Mouse (Mus musculus) neural tube, embryonic 13.5 days (tissue): ENCODE data around the gene Tdgf1. TPM values are rescaled to one million over a fixed set of nuclear protein-coding genes. Genes with fewer than 3 reads are reported as not detected.
A peak's percentile ranks its signal among the peaks of the same experiment; 100 is the strongest.

Experiments used
- ATAC-seq: fragments of 200-750 bp; cut with Nextera tagmentation; 2 replicates; pipeline ENCODE4 v1.8.0; 2017; ENCODE audit warnings: low read depth, mild to moderate bottlenecking, moderate TSS enrichment, moderate library complexity
- H3K27ac ChIP-seq: fragments of 300-500 bp; sonication (generic); replicated peaks from 2 replicates; pipeline ENCODE4 v1.5.1; 2015; ENCODE audit warnings: moderate library complexity, mild to moderate bottlenecking, inconsistent platforms
- H3K27me3 ChIP-seq: fragments of 300-500 bp; sonication (generic); 2 replicates; pipeline ENCODE4 v1.6.1; 2015; ENCODE audit warnings: mild to moderate bottlenecking, inconsistent platforms
- H3K36me3 ChIP-seq: fragments of 300-500 bp; sonication (generic); 2 replicates; pipeline ENCODE4 v1.6.1; 2015; ENCODE audit warnings: mild to moderate bottlenecking, inconsistent platforms
- H3K4me1 ChIP-seq: fragments of 300-500 bp; sonication (generic); replicated peaks from 2 replicates; pipeline ENCODE4 v1.6.1; 2015; ENCODE audit warnings: inconsistent platforms
- H3K4me2 ChIP-seq: fragments of 300-500 bp; sonication (generic); 2 replicates; pipeline ENCODE4 v1.6.1; 2015; ENCODE audit warnings: inconsistent platforms, mild to moderate bottlenecking, moderate library complexity
- H3K4me3 ChIP-seq: fragments of 300-500 bp; sonication (generic); 2 replicates; pipeline ENCODE4 v1.5.1; 2015; ENCODE audit warnings: mild to moderate bottlenecking, inconsistent platforms
- H3K9ac ChIP-seq: fragments of 300-500 bp; sonication (generic); 2 replicates; pipeline ENCODE4 v1.6.1; 2015; ENCODE audit warnings: moderate library complexity, mild to moderate bottlenecking, inconsistent platforms
- H3K9me3 ChIP-seq: fragments of 300-500 bp; sonication (generic); 2 replicates; pipeline ENCODE4 v1.6.1; 2016; ENCODE audit warnings: inconsistent platforms
- WGBS: fragments of 180-500 bp; shearing (Covaris S2); methylation state at CpG from one replicate; pipeline ENCODE4 v1.1.7; 2015; 5-methylcytosine and 5-hydroxymethylcytosine counted together
- polyA plus RNA-seq: library from polyadenylated mRNA; unstranded; fragments of >200 nt; fragmentation: Nextera tagmentation; extraction: Ambion mirVana; gene quantifications from 2 replicates; pipeline ENCODE4 v1.2.1, GENCODE M21; 2015

Tdgf1 gene
- polyA plus RNA-seq: 0.22 TPM in 1 of 2 replicates, not detected in the other

DNA sequence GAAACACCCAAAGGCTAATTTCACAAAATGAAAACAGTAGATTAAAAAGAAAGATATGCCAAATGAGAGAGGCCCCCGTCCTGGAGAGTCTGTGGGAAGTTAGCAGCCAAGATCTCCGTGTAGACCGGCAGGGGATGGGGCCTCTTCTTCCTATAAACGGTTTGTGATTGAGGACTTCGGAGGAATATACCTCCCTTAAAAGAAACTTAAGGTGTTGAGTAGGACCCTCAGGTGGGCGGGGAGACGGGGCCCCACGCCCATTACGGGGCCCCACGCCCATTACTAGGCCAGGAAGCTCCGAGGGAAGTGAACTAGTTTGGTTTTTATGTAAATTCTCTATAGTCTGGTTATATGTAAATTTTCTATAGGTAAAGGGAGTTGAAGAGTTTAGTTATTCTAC is at the start of gene Tdgf1:
Gene Tdgf1, minus strand, starts transcription at position 233 of the 400 bp plus-strand sequence.
- Histone ChIP-seq H3K27me3 (peaks cover 41% of the 10 kb centered on the region), H3K27ac (no peak within 1 kb of the TSS), H3K9ac (no peak within 1 kb of the TSS), H3K4me2 (peak within 1 kb of the TSS; percentile 26), H3K4me1 (peaks cover 30% of the 10 kb centered on the region), H3K4me3 (no peak within 1 kb of the TSS), H3K9me3 (no peaks in the 10 kb centered on the region), H3K36me3 (no peaks in the 10 kb centered on the region)
- no peak for ATAC-seq
- 10% methylated on average over 11 of the region's 11 CpGs for WGBS

DNA sequence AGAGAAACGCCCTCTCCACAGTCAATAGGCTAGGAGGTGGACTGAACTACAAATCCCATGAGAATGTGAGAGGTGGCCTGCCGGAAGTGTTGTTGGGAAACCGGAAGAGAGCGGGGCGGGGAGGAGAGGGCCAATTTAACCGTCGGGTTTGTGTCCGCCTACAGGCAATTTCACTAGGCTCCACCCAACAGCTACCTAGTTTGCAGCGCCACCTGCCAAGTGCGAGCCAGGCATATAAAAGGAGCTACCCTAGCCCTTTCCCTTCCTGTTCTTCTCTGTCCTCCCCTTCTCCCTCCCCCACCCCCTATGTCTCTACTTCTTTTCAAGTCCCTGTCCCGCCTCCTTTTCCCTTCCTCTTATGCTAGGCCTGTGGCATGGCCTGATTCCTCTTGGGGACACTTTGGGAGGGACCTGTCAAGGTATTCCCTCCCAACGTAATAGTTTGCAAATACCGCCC is 48.8 kb upstream of the Tdgf1 start:
- WGBS: 12% methylated on average over 13 of the region's 13 CpGs
- Histone ChIP-seq H3K4me3 (peak overlapping the region; percentile 43), H3K4me1 (peaks cover 5% of the 10 kb centered on the region; the same call in 1 of the 2 replicates), H3K4me2 (peak overlapping the region; percentile 55), H3K9ac (peak overlapping the region; percentile 60), H3K9me3 (no peaks in the 10 kb centered on the region), H3K36me3 (no peaks in the 10 kb centered on the region), H3K27me3 (no peaks in the 10 kb centered on the region), H3K27ac (peak overlapping the region; percentile 46; the same call in 1 of the 2 replicates)
- ATAC-seq: peak; percentile 90

DNA sequence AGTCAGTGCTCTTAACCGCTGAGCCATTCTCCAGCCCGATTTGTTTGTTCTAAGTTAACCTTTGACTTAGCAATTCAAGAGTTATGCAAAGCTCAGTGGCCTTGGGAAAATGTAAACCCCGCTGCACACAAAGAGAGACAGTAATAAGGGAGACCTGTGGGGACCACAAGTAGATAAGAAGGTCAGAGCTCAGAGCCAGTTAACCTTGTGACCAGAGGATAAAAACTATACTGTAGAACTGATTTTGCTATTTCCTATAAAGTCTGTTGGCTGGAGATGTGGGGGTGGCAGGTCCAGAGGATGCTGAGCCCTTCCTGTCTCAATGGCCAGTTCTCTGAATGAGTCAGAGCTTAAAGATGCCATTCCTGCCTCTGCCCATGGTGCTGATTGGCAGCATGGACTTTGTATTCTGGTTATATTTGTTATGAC is 47.3 kb upstream of the Tdgf1 start:
- no peaks in the 10 kb centered on the region for H3K9me3 ChIP-seq
- no peaks in the 10 kb centered on the region for H3K27me3 ChIP-seq
- H3K27ac ChIP-seq: no peak overlapping the region
- peaks cover 5% of the 10 kb centered on the region; the same call in 1 of the 2 replicates for H3K4me1 ChIP-seq
- no peak overlapping the region for H3K4me2 ChIP-seq
- no peak overlapping the region for H3K4me3 ChIP-seq
- no peaks in the 10 kb centered on the region for H3K36me3 ChIP-seq
- ATAC-seq: no peak
- no peak overlapping the region for H3K9ac ChIP-seq
- 59% methylated on average over 3 of the region's 3 CpGs for WGBS

DNA sequence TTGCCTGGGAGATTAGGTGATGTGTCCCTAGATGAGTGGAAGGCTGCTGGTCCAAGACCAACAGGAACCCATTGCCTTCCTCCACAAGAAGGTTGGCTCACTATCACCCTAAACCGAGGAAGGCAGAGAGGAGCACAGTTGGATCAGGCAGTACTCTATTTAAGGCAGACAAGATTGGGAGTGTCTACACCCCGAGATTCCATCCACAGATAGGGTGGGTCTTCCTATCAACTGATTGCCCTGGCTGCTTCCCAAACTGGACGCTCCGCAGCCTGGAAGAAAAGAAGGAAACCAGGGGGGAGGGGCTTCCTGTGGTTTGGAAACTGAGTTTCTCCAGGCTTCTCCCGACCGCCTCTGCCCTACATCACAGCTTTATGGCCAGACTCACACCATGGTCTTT is 44.2 kb upstream of the Tdgf1 start, which contains the start of gene Rtp3:
Gene Rtp3, minus strand, starts transcription at position 380 of the 400 bp plus-strand sequence.
- Histone ChIP-seq H3K4me2 (no peak within 1 kb of the TSS), H3K4me3 (no peak within 1 kb of the TSS), H3K4me1 (peaks cover 5% of the 10 kb centered on the region; the same call in 1 of the 2 replicates), H3K36me3 (no peaks in the 10 kb centered on the region), H3K9ac (no peak within 1 kb of the TSS), H3K27ac (no peak within 1 kb of the TSS), H3K9me3 (no peaks in the 10 kb centered on the region), H3K27me3 (no peaks in the 10 kb centered on the region)
- 53% methylated on average over 6 of the region's 6 CpGs for WGBS
- no peak for ATAC-seq

DNA sequence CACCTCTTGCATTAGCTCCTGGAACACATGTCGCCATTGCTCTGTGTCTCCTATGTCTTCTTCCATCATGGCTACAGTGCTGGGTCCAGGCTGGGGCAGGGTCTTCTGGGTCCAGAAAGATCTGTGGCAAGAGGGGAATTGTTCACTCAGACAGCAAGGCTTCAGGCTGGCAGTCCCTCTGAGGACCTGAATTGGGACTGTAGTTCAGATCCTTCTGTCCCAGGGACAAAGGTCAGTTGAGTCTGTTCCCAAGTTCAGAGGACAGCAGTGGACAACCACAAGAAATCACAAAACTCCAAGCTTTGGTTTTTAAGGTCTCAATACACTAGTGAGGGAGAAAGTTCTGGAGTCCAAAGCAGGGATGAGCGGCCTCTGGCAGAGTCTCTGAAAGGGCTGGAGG is 43.6 kb upstream of the Tdgf1 start:
- Histone ChIP-seq H3K4me1 (0 out of 2 replicates have a peak, but pooled peaks cover under 1% of the 10 kb centered on the region), H3K9ac (no peak overlapping the region), H3K4me2 (no peak overlapping the region), H3K27ac (no peak overlapping the region), H3K27me3 (no peaks in the 10 kb centered on the region), H3K9me3 (no peaks in the 10 kb centered on the region), H3K4me3 (no peak overlapping the region), H3K36me3 (no peaks in the 10 kb centered on the region)
- ATAC-seq: no peak
- 93% methylated on average over 2 of the region's 2 CpGs for WGBS

DNA sequence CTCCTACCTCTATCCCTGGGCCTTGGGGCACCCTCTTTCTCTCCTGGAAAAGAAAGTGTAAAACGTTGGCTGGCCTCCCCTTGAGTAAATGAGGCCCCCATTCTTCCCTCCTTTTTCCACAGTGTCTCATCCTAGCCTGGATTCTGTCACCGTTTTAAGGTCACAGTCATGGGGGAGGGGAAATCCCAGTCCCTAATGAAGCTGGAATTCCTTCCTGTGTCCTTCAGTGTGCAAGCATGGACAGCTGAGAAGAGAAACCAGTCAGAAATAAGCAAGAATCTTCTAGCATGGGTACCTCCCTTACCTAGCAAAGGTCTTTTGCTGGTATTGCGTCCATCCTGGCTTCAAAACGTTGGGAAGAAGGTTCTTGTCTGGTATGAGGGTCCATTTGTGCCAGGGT is 43.2 kb upstream of the Tdgf1 start:
- 68% methylated on average over 4 of the region's 4 CpGs for WGBS
- no peak overlapping the region for H3K27ac ChIP-seq
- no peaks in the 10 kb centered on the region for H3K4me1 ChIP-seq
- H3K4me2 ChIP-seq: no peak overlapping the region
- H3K4me3 ChIP-seq: no peak overlapping the region
- no peak overlapping the region for H3K9ac ChIP-seq
- H3K36me3 ChIP-seq: no peaks in the 10 kb centered on the region
- no peak for ATAC-seq
- no peaks in the 10 kb centered on the region for H3K27me3 ChIP-seq
- no peaks in the 10 kb centered on the region for H3K9me3 ChIP-seq

DNA sequence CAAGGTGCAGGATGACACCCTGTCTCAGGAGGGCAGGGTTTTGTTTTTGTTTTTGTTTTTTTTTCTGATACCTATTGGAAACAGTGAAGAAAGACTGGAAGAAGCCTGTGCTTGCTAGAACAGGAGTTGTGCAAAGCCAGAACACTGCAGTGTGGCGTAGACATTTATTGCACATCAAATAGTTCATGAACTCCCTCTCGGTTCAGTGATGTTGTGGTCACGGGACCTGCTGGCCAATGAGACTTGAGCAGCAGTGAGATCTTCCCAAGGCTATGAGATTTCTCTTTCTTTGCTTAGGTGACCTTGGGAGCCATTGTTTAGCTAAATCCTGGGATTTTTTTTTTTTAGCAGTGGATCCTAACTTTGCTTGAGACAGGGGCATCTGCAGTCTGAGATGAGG is 42.1 kb upstream of the Tdgf1 start:
- Histone ChIP-seq H3K4me1 (no peaks in the 10 kb centered on the region), H3K27ac (no peak overlapping the region), H3K4me2 (no peak overlapping the region), H3K9me3 (no peaks in the 10 kb centered on the region), H3K27me3 (no peaks in the 10 kb centered on the region), H3K36me3 (no peaks in the 10 kb centered on the region), H3K9ac (no peak overlapping the region), H3K4me3 (no peak overlapping the region)
- WGBS: 79% methylated on average over 3 of the region's 3 CpGs
- ATAC-seq: no peak

- Histone ChIP-seq H3K4me1 (no peaks in the 10 kb centered on the region), H3K9me3 (no peaks in the 10 kb centered on the region), H3K36me3 (no peaks in the 10 kb centered on the region), H3K4me3 (no peak overlapping the region), H3K27ac (no peak overlapping the region), H3K4me2 (no peak overlapping the region), H3K27me3 (no peaks in the 10 kb centered on the region), H3K9ac (no peak overlapping the region)
- ATAC-seq: no peak
- WGBS: 83% methylated on average over 4 of the region's 4 CpGs
These were observed 41.4 kb upstream of the Tdgf1 start for GRCm38 (mm10) chr9:110987331-110987730.

DNA sequence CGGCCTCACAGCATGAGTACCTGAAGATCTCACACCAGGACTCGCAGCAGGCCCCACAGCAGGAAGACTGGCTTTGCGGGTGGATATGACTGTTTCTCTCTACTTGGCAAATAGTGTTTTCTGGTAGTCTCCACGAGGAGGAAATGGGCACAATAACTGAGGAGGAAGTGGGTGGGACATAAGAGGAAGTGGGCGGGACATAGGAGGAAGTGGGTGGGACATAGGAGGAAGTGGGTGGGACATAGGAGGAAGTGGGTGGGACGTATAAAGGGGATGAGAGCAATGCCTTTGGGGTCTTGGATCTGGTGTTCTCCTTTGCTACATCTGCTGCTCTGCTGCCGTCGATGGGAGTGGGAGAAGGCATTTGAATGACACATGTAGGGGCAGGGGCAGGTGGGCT is 40.0 kb upstream of the Tdgf1 start:
- WGBS: 87% methylated on average over 8 of the region's 8 CpGs
- Histone ChIP-seq H3K4me2 (no peak overlapping the region), H3K36me3 (no peaks in the 10 kb centered on the region), H3K27ac (no peak overlapping the region), H3K9ac (no peak overlapping the region), H3K9me3 (no peaks in the 10 kb centered on the region), H3K27me3 (no peaks in the 10 kb centered on the region), H3K4me3 (no peak overlapping the region), H3K4me1 (no peaks in the 10 kb centered on the region)
- no peak for ATAC-seq

DNA sequence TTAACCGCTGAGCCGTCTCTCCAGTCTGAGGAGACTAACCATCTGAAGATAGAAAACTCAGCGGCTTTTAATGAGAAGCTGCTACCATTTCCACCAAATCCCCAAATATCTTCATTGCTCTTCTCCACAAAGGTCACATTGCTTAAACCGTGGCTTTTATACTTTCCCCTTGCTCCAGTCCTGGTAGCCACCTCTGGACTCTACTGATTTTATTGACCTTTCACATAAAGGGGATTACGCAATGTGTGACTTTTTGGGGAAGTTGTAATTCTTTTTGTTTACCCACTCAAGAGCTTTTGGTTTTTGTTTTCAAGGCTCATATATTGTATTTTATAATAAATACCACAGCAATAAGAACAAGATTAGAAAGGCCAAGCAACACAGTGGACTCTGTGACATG is 39.6 kb upstream of the Tdgf1 start:
- Histone ChIP-seq H3K4me2 (no peak overlapping the region), H3K27ac (no peak overlapping the region), H3K9ac (no peak overlapping the region), H3K27me3 (no peaks in the 10 kb centered on the region), H3K4me3 (no peak overlapping the region), H3K9me3 (no peaks in the 10 kb centered on the region), H3K36me3 (no peaks in the 10 kb centered on the region), H3K4me1 (no peaks in the 10 kb centered on the region)
- no peak for ATAC-seq
- 94% methylated on average over 5 of the region's 5 CpGs for WGBS

DNA sequence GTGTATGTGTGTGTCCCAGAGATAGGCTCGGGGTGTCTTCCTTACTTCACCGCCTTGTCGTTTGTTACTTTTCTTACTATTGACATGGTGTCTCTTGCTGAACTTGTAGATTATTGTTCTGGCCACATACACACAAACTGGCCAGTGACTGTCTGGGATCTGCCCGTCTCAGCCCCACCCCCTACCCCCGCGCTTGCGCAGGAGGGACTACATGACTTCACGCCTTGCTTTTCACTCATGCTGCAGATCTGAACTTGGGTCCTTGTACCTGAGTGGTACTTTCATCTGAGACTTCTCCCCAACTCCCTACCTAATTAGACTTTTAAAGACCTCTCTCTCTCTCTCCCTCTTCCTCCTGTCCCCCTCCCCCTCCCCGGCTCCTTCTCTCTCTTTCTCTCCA is 38.1 kb upstream of the Tdgf1 start:
- Histone ChIP-seq H3K4me2 (no peak overlapping the region), H3K27me3 (no peaks in the 10 kb centered on the region), H3K36me3 (no peaks in the 10 kb centered on the region), H3K4me1 (no peaks in the 10 kb centered on the region), H3K9me3 (no peaks in the 10 kb centered on the region), H3K4me3 (no peak overlapping the region), H3K27ac (no peak overlapping the region), H3K9ac (no peak overlapping the region)
- WGBS: 92% methylated on average over 9 of the region's 9 CpGs
- no peak for ATAC-seq

- H3K9me3 ChIP-seq: no peaks in the 10 kb centered on the region
- no peak overlapping the region for H3K9ac ChIP-seq
- WGBS: 56% methylated on average over 4 of the region's 4 CpGs
- no peak overlapping the region for H3K4me3 ChIP-seq
- H3K4me2 ChIP-seq: no peak overlapping the region
- H3K27ac ChIP-seq: no peak overlapping the region
- H3K36me3 ChIP-seq: no peaks in the 10 kb centered on the region
- H3K27me3 ChIP-seq: no peaks in the 10 kb centered on the region
- H3K4me1 ChIP-seq: no peaks in the 10 kb centered on the region
- ATAC-seq: no peak
These were observed 36.4 kb upstream of the Tdgf1 start for GRCm38 (mm10) chr9:110982351-110982750.

DNA sequence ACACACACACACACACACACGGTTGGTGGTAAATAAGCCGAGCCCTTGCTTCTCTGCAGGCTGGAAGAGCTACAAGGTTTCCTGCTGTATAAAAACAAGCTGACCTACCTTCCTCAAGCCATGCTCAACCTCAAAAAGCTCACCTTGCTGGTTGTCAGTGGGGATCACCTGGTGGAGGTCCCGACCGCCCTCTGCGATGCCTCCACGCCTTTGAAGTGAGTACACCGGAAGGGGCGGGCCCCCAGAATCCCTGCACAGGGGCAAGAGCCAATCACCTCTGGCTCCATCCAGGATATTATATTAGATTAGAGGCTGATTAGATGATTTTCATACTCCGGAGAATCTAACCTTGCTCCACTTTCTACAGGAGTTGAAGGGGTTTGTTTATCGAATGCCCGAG is 33.5 kb upstream of the Tdgf1 start:
- Histone ChIP-seq H3K9me3 (no peaks in the 10 kb centered on the region), H3K27me3 (no peaks in the 10 kb centered on the region), H3K4me2 (no peak overlapping the region), H3K36me3 (no peaks in the 10 kb centered on the region), H3K9ac (no peak overlapping the region), H3K4me3 (no peak overlapping the region), H3K27ac (no peak overlapping the region), H3K4me1 (no peaks in the 10 kb centered on the region)
- ATAC-seq: no peak
- 93% methylated on average over 11 of the region's 11 CpGs for WGBS
